Mouse (Mus musculus) testis, adult 2 months (tissue): ENCODE measurements around the gene Slc6a21. TPM values are rescaled to one million over a fixed set of nuclear protein-coding genes. Genes with fewer than 3 reads are reported as not detected.

Experiments
- H3K27ac ChIP-seq: fragments of 200-500 bp; 2 replicates; pipeline ENCODE4 v1.5.1; 2012; ENCODE audit warnings: low read depth, low read length; ENCODE audit not compliant: control insufficient read depth, insufficient read depth
- H3K27me3 ChIP-seq: fragments of 200-500 bp; 2 replicates; pipeline ENCODE4 v1.6.1; 2012; ENCODE audit warnings: mild to moderate bottlenecking, low read length, moderate library complexity; ENCODE audit not compliant: control insufficient read depth, insufficient read depth
- H3K36me3 ChIP-seq: fragments of 200-500 bp; 2 replicates; pipeline ENCODE4 v1.6.1; 2012; ENCODE audit warnings: mild to moderate bottlenecking, low read length; ENCODE audit not compliant: control insufficient read depth, insufficient read depth
- H3K4me1 ChIP-seq: fragments of 200-500 bp; 2 replicates; pipeline ENCODE4 v1.6.1; 2012; ENCODE audit warnings: low read length; ENCODE audit not compliant: control insufficient read depth, insufficient read depth
- H3K4me3 ChIP-seq: fragments of 200-500 bp; 2 replicates; pipeline ENCODE4 v1.5.1; 2012; ENCODE audit warnings: low read depth, mild to moderate bottlenecking, low read length, moderate library complexity, mixed read lengths; ENCODE audit not compliant: control insufficient read depth
- CTCF ChIP-seq: fragments of 200-500 bp; IDR thresholded peaks from 2 replicates; pipeline ENCODE4 v1.5.1; 2012; ENCODE audit warnings: low read depth, mild to moderate bottlenecking, inconsistent platforms, low read length, moderate library complexity; ENCODE audit not compliant: control insufficient read depth, insufficient read depth, insufficient replicate concordance
- POLR2A ChIP-seq: fragments of 200-500 bp; IDR thresholded peaks from 2 replicates; pipeline ENCODE4 v1.6.1; 2012; ENCODE audit warnings: low read depth, mild to moderate bottlenecking, inconsistent platforms, low read length, moderate library complexity; ENCODE audit not compliant: control insufficient read depth
- polyA plus RNA-seq: library from polyadenylated mRNA; depleted of rRNA; stranded (reverse); fragments of >200 nt; gene quantifications from 2 replicates; pipeline ENCODE4 v1.2.3, GENCODE M21; 2012

The Slc6a21 gene
- polyA plus RNA-seq, 1 experiment = 785 TPM

DNA sequence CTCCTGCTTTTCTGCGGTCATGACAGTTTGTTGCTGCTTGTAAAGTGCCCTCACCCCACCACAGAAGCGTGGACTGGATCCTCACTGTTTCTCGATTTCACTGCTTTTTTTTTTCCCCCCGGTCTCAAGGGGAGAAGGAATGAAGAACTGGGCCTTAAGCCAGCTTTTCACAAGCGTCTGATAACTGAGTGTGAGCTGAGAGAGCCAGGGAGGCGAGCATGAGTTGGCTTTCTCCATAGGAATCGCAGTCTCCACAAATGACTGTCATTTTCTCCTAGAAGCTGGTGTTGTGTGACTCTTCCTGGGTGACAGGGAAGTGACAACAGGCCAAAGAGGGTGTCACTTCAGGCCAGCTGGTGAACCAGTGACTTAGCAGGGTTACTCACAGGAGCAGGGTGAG, 15.0 kb upstream of the Slc6a21 start:
- H3K4me3 ChIP-seq = no peak overlapping the region
- no peak overlapping the region for H3K27ac ChIP-seq
- H3K36me3 ChIP-seq = no peaks in the 10 kb centered on the region
- no peaks in the 10 kb centered on the region for H3K27me3 ChIP-seq
- TF ChIP-seq CTCF (no peak), POLR2A (no peak)
- H3K4me1 ChIP-seq = no peaks in the 10 kb centered on the region

- H3K4me3 ChIP-seq = no peak overlapping the region
- H3K27ac ChIP-seq = no peak overlapping the region
- no peaks in the 10 kb centered on the region for H3K27me3 ChIP-seq
- no peak for TF ChIP-seq CTCF
- no peak for TF ChIP-seq POLR2A
- no peaks in the 10 kb centered on the region for H3K4me1 ChIP-seq
- H3K36me3 ChIP-seq = no peaks in the 10 kb centered on the region
Measured at GRCm38 (mm10) chr7:45263006-45263607, 14.2 kb upstream of the Slc6a21 start.

GRCm38 (mm10) chr7:45264348-45264747, 13.0 kb upstream of the Slc6a21 start:
- no peak overlapping the region for H3K4me3 ChIP-seq
- H3K27ac ChIP-seq = no peak overlapping the region
- TF ChIP-seq POLR2A = no peak
- TF ChIP-seq CTCF = no peak
- H3K27me3 ChIP-seq = no peaks in the 10 kb centered on the region
- H3K36me3 ChIP-seq = no peaks in the 10 kb centered on the region
- no peaks in the 10 kb centered on the region for H3K4me1 ChIP-seq

- H3K27me3 ChIP-seq = no peaks in the 10 kb centered on the region
- no peak overlapping the region for H3K4me3 ChIP-seq
- H3K36me3 ChIP-seq = no peaks in the 10 kb centered on the region
- no peak for TF ChIP-seq POLR2A
- no peak for TF ChIP-seq CTCF
- H3K4me1 ChIP-seq = no peaks in the 10 kb centered on the region
- H3K27ac ChIP-seq = no peak overlapping the region
Measured at GRCm38 (mm10) chr7:45265518-45265917, 11.8 kb upstream of the Slc6a21 start.

GRCm38 (mm10) chr7:45272786-45273412, 4.4 kb upstream of the Slc6a21 start:
- no peaks in the 10 kb centered on the region for H3K27me3 ChIP-seq
- H3K36me3 ChIP-seq = peaks cover 3% of the 10 kb centered on the region; the same call in 1 of the 2 replicates
- no peak overlapping the region for H3K27ac ChIP-seq
- no peak overlapping the region for H3K4me3 ChIP-seq
- TF ChIP-seq CTCF = no peak
- no peaks in the 10 kb centered on the region for H3K4me1 ChIP-seq

DNA sequence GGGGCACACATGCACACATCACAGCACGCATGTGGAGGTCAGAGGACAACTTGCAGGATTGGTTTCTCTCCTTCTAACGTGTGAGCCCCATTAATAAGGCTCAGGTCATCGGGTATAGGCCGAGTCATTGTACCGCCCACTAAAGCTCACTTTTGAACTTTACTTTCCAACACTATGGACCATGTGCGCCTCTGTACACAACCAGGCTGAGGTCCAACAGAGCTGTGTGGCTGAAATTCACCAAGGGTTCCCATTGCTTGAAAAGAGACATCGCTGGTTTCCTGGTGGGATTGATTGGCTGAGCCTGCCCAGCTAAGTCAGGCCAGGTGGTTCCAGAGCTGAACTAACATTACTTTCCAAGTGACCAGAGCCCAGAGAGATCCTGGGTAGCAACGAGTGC, 3.6 kb upstream of the Slc6a21 start:
- no peaks in the 10 kb centered on the region for H3K4me1 ChIP-seq
- H3K36me3 ChIP-seq = peaks cover 3% of the 10 kb centered on the region; the same call in 1 of the 2 replicates
- TF ChIP-seq POLR2A (no peak), CTCF (no peak)
- no peak overlapping the region for H3K27ac ChIP-seq
- H3K27me3 ChIP-seq = no peaks in the 10 kb centered on the region
- H3K4me3 ChIP-seq = no peak overlapping the region

GRCm38 (mm10) chr7:45286486-45286885, 9.2 kb downstream of the Slc6a21 start:
- TF ChIP-seq CTCF = no peak
- no peak for TF ChIP-seq POLR2A
- H3K27ac ChIP-seq = no peak overlapping the region
- no peaks in the 10 kb centered on the region; the same call in 1 of the 2 replicates for H3K4me1 ChIP-seq
- no peaks in the 10 kb centered on the region for H3K27me3 ChIP-seq
- H3K36me3 ChIP-seq = no peaks in the 10 kb centered on the region
- no peak overlapping the region for H3K4me3 ChIP-seq
